Mouse (Mus musculus) spleen, postnatal 36 days (tissue): ENCODE measurements around the gene Mpz.
A peak's percentile ranks its signal among the peaks of the same experiment; 100 is the strongest.

ENCODE experiments used
- DNase-seq, 2 experiments: peaks; one replicate each; pipeline ENCODE4 v3.0.0; 2022; ENCODE audit warnings: low spot score in 2 of 2, mixed read lengths in 1 of 2

Mpz gene

DNA sequence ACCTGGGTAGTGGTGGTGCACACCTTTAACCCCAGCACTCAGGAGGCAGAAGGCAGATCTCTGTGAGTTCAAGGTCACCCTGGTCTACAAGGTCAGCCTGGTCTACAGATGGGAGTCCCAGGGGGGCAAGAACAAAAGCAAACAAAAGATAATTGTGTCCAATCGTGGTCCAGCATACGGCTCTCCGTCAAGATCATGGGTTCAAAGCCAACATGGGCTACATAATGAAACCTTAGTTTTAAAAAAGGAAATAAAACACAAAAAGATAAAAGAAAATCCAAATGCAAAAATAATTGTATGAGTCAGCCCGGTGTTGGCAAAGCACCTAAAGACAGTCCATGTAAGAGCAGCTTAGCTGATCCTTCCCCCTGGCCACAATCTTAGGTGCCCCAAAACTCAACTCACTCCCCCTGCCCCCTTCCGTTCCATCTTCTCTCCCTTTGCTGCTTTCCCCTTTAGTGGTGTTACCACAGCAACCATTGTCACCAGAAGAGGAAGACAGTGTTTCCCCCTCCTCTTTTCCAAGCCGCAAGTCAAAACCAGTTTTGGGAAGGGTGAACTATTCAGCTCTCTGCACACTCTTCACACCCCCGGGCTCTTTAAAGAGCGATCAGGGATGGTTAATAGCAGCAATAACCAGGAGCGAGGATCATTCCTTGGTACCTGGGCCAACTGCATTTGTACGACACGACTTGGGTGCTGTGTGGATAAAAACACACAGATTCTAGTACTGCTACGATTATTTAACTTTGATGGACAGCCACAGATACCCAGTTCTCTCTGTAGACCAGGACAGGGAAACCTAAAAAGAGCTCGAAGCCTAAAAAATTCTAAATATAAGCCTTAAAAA is 37.6 kb downstream of the Mpz start:
- DNase-seq = no peak

DNA sequence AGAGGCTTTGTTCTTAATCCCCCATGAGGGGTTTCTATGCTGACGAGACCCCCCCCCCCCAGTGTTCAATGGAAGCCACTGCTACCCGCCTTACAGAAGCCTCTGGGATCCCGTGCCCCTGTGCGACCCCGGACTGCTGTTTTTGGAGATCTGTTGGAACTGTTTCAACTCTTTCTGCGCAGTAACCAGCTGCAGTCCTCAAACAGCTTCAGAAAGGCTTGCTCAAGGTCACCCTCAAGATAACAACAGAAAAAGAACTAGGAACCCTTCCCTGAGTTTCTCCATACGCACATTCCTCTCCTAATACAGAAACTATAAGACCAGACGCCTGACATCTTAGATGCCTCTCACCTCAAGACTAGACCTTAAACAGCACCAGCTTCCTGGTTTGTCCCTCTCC is 38.5 kb downstream of the Mpz start:
- no peak for DNase-seq

DNA sequence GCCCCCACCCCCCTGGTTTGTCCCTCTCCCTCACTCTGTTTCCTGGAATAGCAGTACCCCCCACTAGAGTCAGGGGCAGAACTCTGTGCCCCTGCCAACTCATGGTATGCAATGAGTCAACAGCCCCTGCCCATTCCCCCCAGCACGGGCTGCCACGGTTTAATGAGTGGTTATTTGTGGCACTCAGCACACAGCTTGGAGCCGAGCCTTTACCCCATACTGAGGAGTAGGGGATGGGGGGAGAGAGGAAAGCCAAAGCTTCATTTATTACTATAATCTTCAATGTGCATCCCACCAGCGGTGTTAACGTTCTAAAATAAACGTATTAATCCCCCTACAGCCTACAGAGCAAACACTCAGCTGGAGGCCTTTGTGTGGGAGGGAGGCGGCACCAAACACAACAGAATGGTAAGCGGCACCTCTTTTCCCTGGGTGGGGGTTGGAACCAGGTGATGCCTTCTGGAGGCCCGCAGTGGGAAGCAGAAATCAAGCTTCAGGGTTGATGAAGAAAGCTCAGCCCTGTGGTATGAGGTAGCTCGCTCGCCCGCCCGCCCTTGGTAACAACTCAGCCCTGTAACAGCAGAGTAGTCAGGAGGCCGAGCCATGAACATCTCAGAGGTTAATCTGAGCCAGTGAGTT is 39.1 kb downstream of the Mpz start:
- DNase-seq = no peak

DNA sequence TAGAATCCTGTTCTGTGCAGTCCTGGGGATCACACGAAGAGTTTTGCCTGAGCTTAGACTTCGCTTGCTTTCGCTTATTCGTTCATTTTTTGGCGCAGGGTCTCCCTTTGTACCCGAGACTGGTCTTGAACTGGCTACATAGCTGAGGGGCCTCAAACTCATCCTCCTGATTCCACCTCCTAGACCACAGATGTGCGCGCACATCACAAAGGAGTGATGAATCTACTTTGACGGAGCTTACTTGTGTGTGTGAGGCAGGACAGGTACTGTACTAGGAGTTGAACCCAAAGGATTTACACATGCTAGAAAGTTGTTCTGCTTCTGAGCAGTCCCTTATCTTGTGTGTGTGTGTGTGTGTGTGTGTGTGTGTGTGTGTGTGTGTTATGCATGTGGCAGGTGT is 40.3 kb downstream of the Mpz start:
- DNase-seq = no peak

DNA sequence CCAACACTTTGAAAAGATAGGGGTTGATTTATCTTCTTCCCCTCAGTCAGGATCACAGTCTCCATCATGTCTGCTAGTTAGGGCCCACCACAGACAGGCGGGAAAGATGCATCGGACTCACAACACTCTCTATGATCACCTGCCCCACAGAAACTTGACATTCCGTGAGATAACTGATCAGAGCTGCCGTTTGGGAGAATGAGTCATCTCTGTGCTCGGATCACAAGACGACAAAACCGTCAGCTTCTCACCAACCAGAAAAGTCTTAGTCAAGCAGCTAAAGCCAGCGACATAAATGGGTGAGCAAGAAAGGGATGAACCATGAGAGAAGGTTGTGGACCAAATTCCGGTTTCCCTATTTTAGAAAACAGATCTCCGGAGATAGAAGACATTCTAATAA is 41.8 kb downstream of the Mpz start:
- DNase-seq = no peak

DNA sequence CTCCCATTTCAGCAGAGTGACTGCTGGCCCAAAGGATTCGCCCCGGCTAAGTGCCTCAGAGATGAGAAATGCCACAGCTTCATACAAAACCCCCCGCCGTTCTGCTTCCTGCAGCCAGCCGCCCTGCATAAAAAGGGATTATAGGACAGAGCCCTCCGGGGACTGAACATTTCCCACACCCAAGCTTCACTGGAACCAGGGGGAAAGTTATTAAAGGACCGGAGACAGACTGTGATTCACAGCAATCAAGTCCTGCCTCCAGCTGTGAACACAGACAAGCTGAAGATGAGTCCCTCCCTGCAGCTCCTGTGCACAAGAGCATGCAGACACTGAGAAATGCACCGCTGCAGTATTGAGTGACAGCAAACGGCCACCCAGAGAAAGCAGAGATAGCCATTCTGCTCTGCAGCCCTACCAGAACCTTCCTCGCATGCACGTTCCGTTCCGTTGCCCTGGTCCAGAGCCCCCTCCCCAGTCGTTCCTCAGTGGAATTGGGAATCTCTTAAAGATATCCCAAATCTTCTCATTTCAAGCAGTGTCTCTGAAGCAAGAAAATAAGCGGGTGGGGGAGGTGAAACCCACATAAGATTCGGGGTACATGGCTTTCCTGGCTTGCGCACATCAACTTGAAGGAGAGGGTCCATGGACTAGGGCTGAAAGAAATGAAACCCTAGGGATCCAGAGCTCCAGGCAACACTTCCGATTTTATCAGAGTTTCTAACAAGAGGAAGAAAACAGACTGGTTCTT is 42.8 kb downstream of the Mpz start:
- no peak for DNase-seq

DNA sequence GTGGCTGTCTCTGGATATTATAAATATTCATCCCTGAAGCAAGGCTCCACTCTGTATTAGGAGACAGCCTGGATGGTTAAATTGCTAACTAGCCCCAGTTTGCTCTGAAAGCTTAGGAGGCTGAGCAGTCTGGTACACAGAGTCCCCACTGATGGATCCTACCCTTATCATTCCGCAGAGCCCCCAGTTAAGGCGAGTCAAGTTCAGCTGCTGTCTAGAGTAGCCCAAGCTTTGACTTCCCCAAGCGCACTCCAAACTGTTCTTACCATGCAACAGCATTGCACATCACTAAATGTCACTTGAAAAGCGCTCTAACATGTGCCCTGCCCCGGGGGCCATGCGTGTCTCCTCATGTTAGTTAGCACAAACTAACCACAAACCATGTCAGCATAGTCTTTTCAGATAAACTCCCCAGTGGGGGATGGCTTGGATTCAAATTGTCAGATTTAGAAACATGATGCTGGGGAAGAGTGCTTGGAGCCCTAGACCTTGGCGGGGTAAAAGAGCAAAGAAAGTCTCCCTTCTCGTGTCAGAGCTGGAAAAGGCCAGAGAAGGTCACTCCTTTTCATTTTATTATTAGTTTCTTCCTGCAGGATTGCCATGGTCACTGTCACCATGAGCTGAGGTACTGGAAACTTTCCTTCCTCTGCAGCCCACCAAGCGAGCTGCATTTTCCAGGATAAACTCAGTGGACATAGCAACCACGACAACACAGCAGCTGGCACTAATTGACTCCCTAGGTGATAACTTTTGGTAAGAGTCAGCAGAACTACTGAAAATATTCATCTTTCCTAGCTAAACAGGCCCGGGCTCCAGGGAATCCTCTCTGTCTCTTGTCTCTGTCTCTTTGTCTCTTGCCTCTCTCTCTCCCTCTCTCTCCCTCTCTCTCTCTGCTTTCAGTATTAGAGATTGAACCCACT is 43.7 kb downstream of the Mpz start:
- no peak for DNase-seq

DNA sequence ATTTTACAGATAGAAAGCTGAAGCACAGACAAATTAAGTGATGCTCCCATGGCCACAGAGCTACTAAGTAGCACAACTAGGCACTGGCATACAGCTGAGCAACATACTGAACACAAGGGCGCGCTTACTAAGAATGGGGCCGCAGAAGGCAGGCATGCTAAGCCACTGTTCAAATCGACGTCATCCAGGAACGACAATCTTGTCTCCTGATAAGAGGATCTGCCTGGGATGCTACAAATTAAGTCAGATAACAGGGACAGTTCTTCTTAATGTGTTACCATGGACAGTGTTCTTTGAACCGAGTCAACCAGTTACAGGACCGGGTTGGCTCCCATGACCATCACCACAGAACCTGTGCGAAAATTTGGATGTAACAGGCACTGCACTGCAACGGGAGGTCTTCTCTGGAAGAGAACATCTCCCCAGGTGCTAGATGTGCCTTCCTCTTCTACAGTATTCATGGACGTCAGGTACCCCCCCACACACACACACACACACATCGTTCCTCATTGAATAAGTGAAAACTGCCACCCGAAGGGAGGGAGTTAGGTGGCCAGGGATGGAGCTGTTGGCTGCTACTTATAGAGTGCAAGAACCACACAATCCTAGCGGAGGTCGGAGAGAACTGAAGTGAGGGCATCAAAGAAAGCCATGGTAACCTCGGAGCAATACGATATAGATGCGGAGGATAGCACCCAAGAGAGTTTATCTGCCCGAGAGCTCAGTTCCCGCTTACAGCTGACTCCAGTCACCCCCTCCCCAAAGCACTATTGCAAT is 44.7 kb downstream of the Mpz start:
- no peak for DNase-seq

DNA sequence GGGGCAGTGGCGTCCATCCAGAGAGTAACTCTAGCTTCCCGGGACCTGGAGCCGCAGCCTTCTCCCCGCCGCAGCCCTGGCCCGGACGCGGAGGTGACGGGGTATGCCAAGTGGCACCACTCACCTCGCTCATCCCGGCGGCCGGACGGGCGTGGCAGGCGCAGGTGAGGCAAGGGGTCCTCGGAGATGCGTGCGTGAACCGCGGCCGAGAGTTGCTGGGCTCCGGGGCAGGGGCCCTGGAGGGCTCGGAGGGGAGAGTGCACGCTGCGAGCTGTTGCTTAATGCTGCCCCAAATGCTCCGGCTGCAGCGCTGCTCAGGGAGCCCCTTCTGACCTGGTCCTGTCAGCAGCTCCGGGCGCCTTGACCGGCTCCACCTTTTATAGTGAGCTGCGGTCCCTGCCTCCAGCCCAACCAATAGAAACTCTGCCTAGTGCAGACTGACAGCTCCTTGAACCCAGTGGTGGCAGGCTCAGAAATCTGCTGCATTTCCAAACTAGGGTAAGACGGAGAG is 45.4 kb downstream of the Mpz start, which contains the start of gene Pcp4l1:
Gene Pcp4l1 (minus strand): TSS at position 382 of the 511 bp plus-strand sequence.
- DNase-seq = peak; percentile 10 to 17

DNA sequence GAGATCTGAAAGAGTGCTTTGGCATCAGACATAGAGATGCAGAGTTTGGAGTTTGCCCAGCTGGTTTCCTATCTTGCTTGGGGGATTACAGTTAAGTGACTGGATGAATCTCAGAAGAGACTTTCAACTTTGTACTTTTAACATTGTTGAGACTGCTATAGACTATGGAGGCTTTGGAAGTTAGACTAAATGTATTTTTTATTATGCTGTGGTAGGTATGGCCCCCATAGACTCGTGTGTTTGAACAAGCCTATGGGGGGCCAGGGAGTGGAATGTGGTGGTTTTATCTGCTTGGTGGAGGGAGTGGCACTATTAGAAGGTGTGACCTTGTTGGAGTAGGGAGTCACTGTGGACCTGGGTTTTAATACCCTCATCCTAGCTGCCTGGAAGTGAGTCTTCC is 49.0 kb downstream of the Mpz start:
- no peak for DNase-seq

DNA sequence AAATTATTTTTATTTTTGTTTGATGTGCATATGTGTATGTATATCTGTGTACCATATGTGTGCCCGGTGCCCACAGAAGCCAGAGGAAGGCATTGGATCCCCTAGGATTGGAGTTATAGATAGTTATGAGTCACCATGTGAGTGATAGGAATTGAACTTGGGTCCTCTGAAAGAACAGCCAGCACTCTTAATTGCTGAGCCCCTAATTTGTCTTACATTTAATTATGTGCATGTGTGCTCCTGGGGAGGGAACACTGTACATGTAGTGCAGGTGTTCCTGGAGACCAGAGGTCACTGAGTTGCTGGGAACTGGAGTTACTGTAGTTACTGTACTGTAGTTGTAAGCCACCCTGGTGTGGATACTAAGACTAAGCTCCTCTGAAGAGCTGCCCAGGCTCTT is 50.3 kb downstream of the Mpz start:
- no peak for DNase-seq

DNA sequence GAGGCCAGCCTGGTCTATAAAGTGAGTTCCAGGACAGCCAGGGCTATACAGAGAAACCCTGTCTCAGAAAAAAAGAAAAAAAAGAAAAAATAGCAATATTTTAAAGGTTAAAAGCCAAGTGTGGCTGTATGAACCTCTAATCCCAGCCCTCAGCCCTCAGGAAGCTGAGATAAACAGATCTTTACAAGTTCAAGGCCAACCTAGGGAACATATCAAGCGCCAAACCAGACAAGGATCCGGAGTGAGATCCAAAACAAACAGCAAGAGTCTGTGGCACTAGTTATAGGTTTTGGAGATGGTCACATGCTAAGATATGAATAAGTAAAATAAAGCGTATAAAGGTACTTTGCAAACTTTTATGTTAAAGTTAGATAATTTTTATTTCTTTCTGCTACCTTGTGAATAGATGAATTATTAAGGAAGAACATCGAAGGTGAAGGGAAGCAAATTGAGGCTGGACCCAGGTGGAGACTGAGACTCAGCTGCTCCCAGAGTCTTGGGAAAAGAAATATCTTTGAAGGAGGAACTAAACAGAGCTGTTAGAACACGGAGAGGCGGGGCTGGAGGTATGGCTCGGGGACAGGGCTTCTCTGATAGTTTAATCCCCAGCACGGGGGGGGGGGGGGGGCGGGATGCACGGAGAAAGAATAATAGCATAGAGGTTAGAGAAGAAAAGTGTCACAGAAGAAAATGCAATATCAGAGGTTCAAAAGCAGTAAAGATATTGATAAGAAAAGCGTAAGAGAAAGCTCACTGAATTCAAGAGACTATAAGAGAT is 53.1 kb downstream of the Mpz start:
- DNase-seq = no peak

DNA sequence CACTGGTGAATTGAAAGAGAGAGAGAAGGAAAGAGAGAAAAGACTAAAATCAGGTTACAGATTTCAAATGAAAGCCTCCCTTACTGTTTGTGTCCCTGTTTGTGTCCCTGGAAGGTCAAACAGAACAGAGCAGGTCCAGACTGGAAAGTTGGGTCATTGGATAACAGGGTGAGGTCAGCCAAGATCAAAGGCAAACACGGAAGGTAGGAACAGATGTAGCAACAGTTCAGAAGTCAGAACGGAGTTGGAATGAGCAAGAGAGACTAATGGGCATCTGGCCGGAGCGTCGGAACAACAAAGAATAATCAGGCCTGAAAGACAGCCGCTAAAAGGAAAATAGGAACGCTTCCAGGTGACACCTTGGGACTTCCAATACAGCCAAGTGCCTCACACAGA is 53.7 kb downstream of the Mpz start:
- DNase-seq = no peak

DNA sequence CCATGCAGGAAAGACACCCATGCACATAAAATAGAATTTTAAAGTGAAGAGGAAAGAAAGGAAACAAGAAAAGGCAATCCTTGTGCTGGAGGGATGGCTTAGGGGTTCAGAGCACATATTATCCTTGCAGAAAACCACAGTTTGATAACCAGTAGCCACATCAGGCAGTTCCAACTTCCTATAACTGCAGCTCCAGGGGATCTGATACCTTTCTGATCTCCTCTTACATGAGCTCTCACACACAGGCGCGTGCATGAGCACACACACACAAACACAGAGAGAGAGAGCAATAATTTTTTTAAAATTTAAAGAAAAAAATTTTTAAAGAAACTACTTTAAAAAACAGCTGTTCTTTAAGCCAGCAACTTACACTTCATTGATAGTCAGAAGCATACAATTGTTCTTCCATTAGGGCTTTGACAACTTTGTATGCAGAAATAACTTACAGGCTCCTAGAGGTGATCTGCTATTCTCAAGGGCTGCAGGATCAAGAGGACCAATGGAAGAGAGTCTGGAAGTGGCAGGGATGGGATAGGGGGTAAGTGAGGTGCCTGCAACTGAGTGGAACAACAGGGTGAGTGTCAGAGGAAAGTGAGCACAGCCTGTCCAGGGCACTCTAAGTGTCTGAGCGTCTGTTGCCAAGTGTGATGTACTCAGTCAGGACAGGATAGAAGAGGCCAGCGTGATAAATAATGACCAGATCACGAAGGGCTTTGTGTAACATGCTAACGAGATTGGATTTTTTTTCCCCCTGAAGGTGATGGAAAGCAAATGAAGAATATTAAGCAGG is 55.4 kb downstream of the Mpz start:
- DNase-seq = no peak

DNA sequence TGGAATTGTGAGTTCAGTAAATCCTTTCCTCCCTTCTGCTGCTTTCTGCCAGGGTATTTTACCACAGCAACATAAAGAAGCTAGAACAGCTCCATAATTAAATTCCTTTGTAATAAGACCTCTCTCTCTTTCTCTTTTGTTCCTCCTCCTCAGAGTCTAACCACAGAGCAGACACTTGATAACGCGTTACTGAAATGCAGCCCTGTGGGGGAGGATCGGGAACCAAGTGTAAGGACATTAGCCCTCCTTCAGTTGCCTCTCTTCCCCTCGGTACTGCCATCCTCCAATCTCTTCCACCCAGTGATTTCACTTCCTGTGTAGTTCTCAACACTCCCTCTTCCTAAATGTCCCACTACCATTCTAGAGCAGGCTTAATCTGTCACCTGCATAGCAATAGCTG is 58.9 kb downstream of the Mpz start:
- DNase-seq = no peak
